Mouse (Mus musculus) lung, postnatal 14 days (tissue): ENCODE data around the gene Cspg4.
"Not testable (repeated sequence)": the region's sequence is repeated elsewhere in the genome, so short reads cannot be mapped to it uniquely, and the experiment has no call there.

Experiments used
- DNase-seq: peaks from one replicate; pipeline ENCODE4 v3.0.0; 2021

Cspg4 gene

GRCm38 (mm10) chr9:56928041-56928811 is 63.4 kb downstream of the Cspg4 start, which contains the start of gene Snx33:
TSS of gene Snx33 (minus strand) at chr9:56928371.
- DNase-seq, result peak; percentile 97

- DNase-seq, result no peak
Observed at GRCm38 (mm10) chr9:56929496-56929895, 64.7 kb downstream of the Cspg4 start.

GRCm38 (mm10) chr9:56930556-56930955 is 65.7 kb downstream of the Cspg4 start:
- no peak for DNase-seq

GRCm38 (mm10) chr9:56936861-56937222 is 72.0 kb downstream of the Cspg4 start:
- DNase-seq, result no peak

GRCm38 (mm10) chr9:56937223-56938160 is 72.7 kb downstream of the Cspg4 start, which contains the start of gene Imp3:
TSS of gene Imp3 (plus strand) at chr9:56937475.
- peak; percentile 90 for DNase-seq

- no peak for DNase-seq
Observed at GRCm38 (mm10) chr9:56938374-56938773, 73.5 kb downstream of the Cspg4 start.

GRCm38 (mm10) chr9:56947481-56947880 is 82.6 kb downstream of the Cspg4 start:
- peak; percentile 63 for DNase-seq

GRCm38 (mm10) chr9:56948699-56949098 is 83.9 kb downstream of the Cspg4 start:
- DNase-seq, result not testable (repeated sequence)
